Mouse (Mus musculus) MEL (cell line): ENCODE data around the gene Klf4. TPM values are rescaled to one million over a fixed set of nuclear protein-coding genes. Genes with fewer than 3 reads are reported as not detected.

ENCODE experiments used
- DNase-seq: peaks from one replicate; pipeline ENCODE4 v3.0.0; 2011; ENCODE audit warnings: low read depth, low spot score
- H3K27ac ChIP-seq: 2 replicates; pipeline ENCODE4 v1.5.1; 2012; ENCODE audit warnings: low read depth, mild to moderate bottlenecking, control low read depth, low read length, moderate library complexity; ENCODE audit not compliant: control insufficient read depth
- H3K27me3 ChIP-seq, 2 experiments: fragments of 150-350 bp in 1 of 2; sonication (generic) in 1 of 2; 2 replicates each; pipeline ENCODE4 v1.6.1; 2012; ENCODE audit warnings: low read length in 2 of 2, mild to moderate bottlenecking in 2 of 2, improper control_type of control experiment in 1 of 2, moderate library complexity in 1 of 2; ENCODE audit not compliant: insufficient read depth in 2 of 2, control insufficient read depth in 1 of 2
- H3K36me3 ChIP-seq, 2 experiments: 2 replicates each; pipeline ENCODE4 v1.6.1; 2012 to 2014; ENCODE audit warnings: low read length in 2 of 2, improper control_type of control experiment in 1 of 2, inconsistent platforms in 1 of 2, mild to moderate bottlenecking in 1 of 2; ENCODE audit not compliant: insufficient read depth in 2 of 2, control insufficient read depth in 1 of 2
- H3K4me1 ChIP-seq, 2 experiments: fragments of 150-350 bp in 1 of 2; sonication (generic) in 1 of 2; 2 replicates each; pipeline ENCODE4 v1.6.1; 2012; ENCODE audit warnings: low read length in 2 of 2, improper control_type of control experiment in 1 of 2, mild to moderate bottlenecking in 1 of 2; ENCODE audit not compliant: insufficient read depth in 2 of 2, control insufficient read depth in 1 of 2
- H3K4me3 ChIP-seq, 2 experiments: fragments of 150-350 bp in 1 of 2; sonication (generic) in 1 of 2; 2 replicates each; pipeline ENCODE4 v1.5.1; 2012; ENCODE audit warnings: low read depth in 2 of 2, low read length in 2 of 2, mild to moderate bottlenecking in 2 of 2, moderate library complexity in 2 of 2, control low read depth in 1 of 2, improper control_type of control experiment in 1 of 2; ENCODE audit not compliant: control insufficient read depth in 1 of 2, insufficient read depth in 1 of 2
- H3K79me2 ChIP-seq: 2 replicates; pipeline ENCODE4 v1.6.1; 2012; ENCODE audit warnings: mild to moderate bottlenecking, low read length, moderate library complexity; ENCODE audit not compliant: control insufficient read depth, poor library complexity, insufficient read depth
- H3K9ac ChIP-seq: 2 replicates; pipeline ENCODE4 v1.6.1; 2012; ENCODE audit warnings: low read depth, mild to moderate bottlenecking, control low read depth, low read length, moderate library complexity; ENCODE audit not compliant: control insufficient read depth, poor library complexity, severe bottlenecking
- H3K9me3 ChIP-seq: fragments of 150-350 bp; sonication (generic); replicated peaks from 2 replicates; pipeline ENCODE4 v1.6.1; 2012; ENCODE audit warnings: mild to moderate bottlenecking, low read length, improper control_type of control experiment, moderate library complexity; ENCODE audit not compliant: insufficient read depth
- E2F4 ChIP-seq: IDR thresholded peaks from 2 replicates; pipeline ENCODE4 v1.6.1; 2011; ENCODE audit warnings: low read depth, low read length, improper control_type of control experiment, borderline replicate concordance
- ELF1 ChIP-seq: IDR thresholded peaks from 2 replicates; pipeline ENCODE4 v1.6.1; 2014; ENCODE audit warnings: low read depth, mild to moderate bottlenecking, inconsistent platforms, low read length, improper control_type of control experiment, moderate library complexity
- EP300 ChIP-seq, 2 experiments: IDR thresholded peaks; 2 replicates each; pipeline ENCODE4 v1.6.1; 2011; ENCODE audit warnings: improper control_type of control experiment in 2 of 2, low read length in 2 of 2, low read depth in 1 of 2, mild to moderate bottlenecking in 1 of 2
- ETS1 ChIP-seq: IDR thresholded peaks from 2 replicates; pipeline ENCODE4 v1.6.1; 2012; ENCODE audit warnings: low read depth, mild to moderate bottlenecking, inconsistent platforms, low read length, improper control_type of control experiment, moderate library complexity
- GABPA ChIP-seq: IDR thresholded peaks from 2 replicates; pipeline ENCODE4 v1.6.1; 2012; ENCODE audit warnings: low read depth, mild to moderate bottlenecking, inconsistent platforms, low read length, improper control_type of control experiment, moderate library complexity
- MAFK ChIP-seq: IDR thresholded peaks from 2 replicates; pipeline ENCODE4 v1.6.1; 2011; ENCODE audit warnings: low read depth, mild to moderate bottlenecking, low read length, improper control_type of control experiment, borderline replicate concordance
- MAX ChIP-seq: IDR thresholded peaks from 2 replicates; pipeline ENCODE4 v1.6.1; 2011; ENCODE audit warnings: low read length, improper control_type of control experiment
- MAZ ChIP-seq: IDR thresholded peaks from 2 replicates; pipeline ENCODE4 v1.6.1; 2012; ENCODE audit warnings: low read depth, mild to moderate bottlenecking, inconsistent platforms, low read length, improper control_type of control experiment
- MEF2A ChIP-seq: IDR thresholded peaks from 2 replicates; pipeline ENCODE4 v1.6.1; 2014; ENCODE audit warnings: low read depth, mild to moderate bottlenecking, inconsistent platforms, low read length, improper control_type of control experiment; ENCODE audit not compliant: poor library complexity, insufficient replicate concordance, severe bottlenecking; ENCODE audit errors: extremely low read depth
- MYB ChIP-seq: IDR thresholded peaks from 2 replicates; pipeline ENCODE4 v1.6.1; 2011; ENCODE audit warnings: mild to moderate bottlenecking, low read depth, low read length, improper control_type of control experiment
- NELFE ChIP-seq: IDR thresholded peaks from 2 replicates; pipeline ENCODE4 v1.6.1; 2011; ENCODE audit warnings: low read depth, low read length, improper control_type of control experiment
- NRF1 ChIP-seq: IDR thresholded peaks from 2 replicates; pipeline ENCODE4 v1.6.1; 2014; ENCODE audit warnings: low read depth, mild to moderate bottlenecking, inconsistent platforms, low read length, improper control_type of control experiment, moderate library complexity; ENCODE audit not compliant: poor library complexity, insufficient read depth, severe bottlenecking
- POLR2A ChIP-seq, 2 experiments: IDR thresholded peaks; 2 replicates each; pipeline ENCODE4 v1.6.1; 2011 to 2012; ENCODE audit warnings: low read length in 2 of 2, mild to moderate bottlenecking in 2 of 2, control low read depth in 1 of 2, improper control_type of control experiment in 1 of 2, low read depth in 1 of 2, moderate library complexity in 1 of 2; ENCODE audit not compliant: control insufficient read depth in 1 of 2, insufficient read depth in 1 of 2, poor library complexity in 1 of 2
- POLR2AphosphoS2 ChIP-seq: IDR thresholded peaks from 2 replicates; pipeline ENCODE4 v1.6.1; 2011; ENCODE audit warnings: low read length, improper control_type of control experiment
- RAD21 ChIP-seq: IDR thresholded peaks from 2 replicates; pipeline ENCODE4 v1.6.1; 2011; ENCODE audit warnings: mild to moderate bottlenecking, low read depth, low read length, improper control_type of control experiment
- TAL1 ChIP-seq: IDR thresholded peaks from 2 replicates; pipeline ENCODE4 v1.6.1; 2012; ENCODE audit warnings: mild to moderate bottlenecking, inconsistent platforms, low read length, moderate library complexity, mixed read lengths
- TBP ChIP-seq: IDR thresholded peaks from 2 replicates; pipeline ENCODE4 v1.8.0; 2011; ENCODE audit warnings: low read depth, low read length, improper control_type of control experiment
- TCF12 ChIP-seq: IDR thresholded peaks from 2 replicates; pipeline ENCODE4 v1.6.1; 2014; ENCODE audit warnings: low read depth, mild to moderate bottlenecking, inconsistent platforms, low read length, improper control_type of control experiment, moderate library complexity
- USF1 ChIP-seq: IDR thresholded peaks from 2 replicates; pipeline ENCODE4 v1.6.1; 2014; ENCODE audit warnings: low read depth, mild to moderate bottlenecking, inconsistent platforms, low read length, improper control_type of control experiment, moderate library complexity
- USF2 ChIP-seq, 2 experiments: IDR thresholded peaks; 2 replicates each; pipeline ENCODE4 v1.6.1; 2011 to 2012; ENCODE audit warnings: improper control_type of control experiment in 2 of 2, low read length in 2 of 2, borderline replicate concordance in 1 of 2, inconsistent platforms in 1 of 2, low read depth in 1 of 2, mild to moderate bottlenecking in 1 of 2; ENCODE audit not compliant: insufficient read depth in 1 of 2
- ZNF384 ChIP-seq: IDR thresholded peaks from 2 replicates; pipeline ENCODE4 v1.6.1; 2012; ENCODE audit warnings: low read depth, mild to moderate bottlenecking, inconsistent platforms, low read length, improper control_type of control experiment
- polyA plus RNA-seq, 2 experiments: library from polyadenylated mRNA; stranded (reverse) in 1 of 2; unstranded in 1 of 2; fragments of >175 nt in 1 of 2; fragments of >200 nt in 1 of 2; gene quantifications; 2 replicates each; pipeline versions ENCODE4 v1.2.1 to v1.2.4; 2012; ENCODE audit warnings: low replicate concordance in 2 of 2, low read depth in 1 of 2; ENCODE audit not compliant: insufficient read length in 2 of 2, insufficient read depth in 1 of 2, missing spikeins in 1 of 2
- total RNA-seq: library from RNA; depleted of rRNA; stranded (reverse); fragments of 300-350 nt; gene quantifications from 2 replicates; pipeline ENCODE4 v1.2.3, GENCODE M21; 2012

Klf4 gene
- total and polyA plus RNA-seq, 3 experiments = not detected

DNA sequence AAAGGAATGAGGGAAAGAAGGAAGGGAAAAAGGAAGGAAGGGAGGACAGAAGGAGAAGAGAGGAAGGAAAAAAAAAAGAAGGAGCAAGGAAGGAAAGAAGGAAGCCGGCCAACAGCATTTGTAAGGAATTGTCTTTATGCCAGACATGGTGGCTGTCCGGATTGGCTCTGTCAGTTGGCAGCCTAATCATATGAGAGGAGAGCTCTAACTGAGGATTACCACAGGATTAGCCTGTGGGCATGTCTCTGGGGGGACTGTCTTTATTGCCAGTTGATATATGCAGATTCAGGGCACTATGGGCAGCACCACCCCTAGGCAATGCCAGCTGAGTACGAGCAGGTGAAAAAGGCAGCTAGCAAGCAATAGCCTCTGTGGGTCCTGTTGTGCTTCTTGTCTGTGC lies 29.8 kb upstream of the Klf4 start:
- Histone ChIP-seq H3K9ac (no peak overlapping the region), H3K4me1 (no peaks in the 10 kb centered on the region), H3K27me3 (no peaks in the 10 kb centered on the region)

DNA sequence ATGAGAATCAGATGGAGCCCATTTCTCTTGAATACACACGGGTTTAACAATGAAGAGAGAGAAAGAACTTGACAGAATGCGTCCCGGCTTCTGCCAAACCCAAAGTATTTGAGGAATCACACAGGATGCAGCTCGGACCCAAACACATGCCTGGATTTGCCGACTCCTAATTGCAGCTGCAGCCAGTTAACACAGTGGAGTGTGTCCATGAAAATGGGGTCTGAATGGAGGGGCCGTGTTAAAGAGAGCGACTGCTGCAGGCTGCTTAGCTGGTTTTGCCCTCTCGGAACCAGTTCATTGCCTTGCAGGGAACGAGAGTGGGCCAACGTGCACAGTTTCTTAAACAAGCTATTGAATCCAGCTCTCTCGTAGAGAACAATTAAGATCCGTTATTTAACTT lies 14.6 kb upstream of the Klf4 start:
- H3K4me3 ChIP-seq = no peak overlapping the region
- H3K4me1 ChIP-seq = no peaks in the 10 kb centered on the region
- DNase-seq = no peak
- TF ChIP-seq TAL1 (no peak), RAD21 (no peak), EP300 (IDR thresholded peaks at IDR 0.05; ENCODE audit: low read depth in 1 of 2, low read length in 2 of 2) (no peak), POLR2AphosphoS2 (no peak), NRF1 (no peak), TCF12 (no peak), E2F4 (no peak), MAZ (no peak), ETS1 (no peak), GABPA (no peak), TBP (no peak), MAX (no peak)
- TF ChIP-seq, all 39 proteins: peak for 0
- H3K27ac ChIP-seq = no peak overlapping the region
- no peaks in the 10 kb centered on the region for H3K27me3 ChIP-seq
- no peaks in the 10 kb centered on the region for H3K79me2 ChIP-seq
- no peaks in the 10 kb centered on the region for H3K36me3 ChIP-seq
- no peak overlapping the region for H3K9ac ChIP-seq
- no peaks in the 10 kb centered on the region for H3K9me3 ChIP-seq

More for the DNA sequence above, 29.8 kb upstream of the Klf4 start:
- Histone ChIP-seq H3K4me3 (no peak overlapping the region), H3K79me2 (no peaks in the 10 kb centered on the region), H3K27ac (no peak overlapping the region), H3K36me3 (no peaks in the 10 kb centered on the region), H3K9me3 (no peaks in the 10 kb centered on the region)
- no peak for DNase-seq
- TF ChIP-seq POLR2A (IDR thresholded peaks at IDR 0.05; ENCODE audit: control insufficient read depth in 1 of 2, insufficient read depth in 1 of 2, low read depth in 1 of 2, low read length in 2 of 2, poor library complexity in 1 of 2) (no peak), USF2 (IDR thresholded peaks at IDR 0.05; ENCODE audit: borderline replicate concordance in 1 of 2, insufficient read depth in 1 of 2, low read depth in 1 of 2, low read length in 2 of 2) (no peak), NELFE (no peak), MEF2A (no peak)

DNA sequence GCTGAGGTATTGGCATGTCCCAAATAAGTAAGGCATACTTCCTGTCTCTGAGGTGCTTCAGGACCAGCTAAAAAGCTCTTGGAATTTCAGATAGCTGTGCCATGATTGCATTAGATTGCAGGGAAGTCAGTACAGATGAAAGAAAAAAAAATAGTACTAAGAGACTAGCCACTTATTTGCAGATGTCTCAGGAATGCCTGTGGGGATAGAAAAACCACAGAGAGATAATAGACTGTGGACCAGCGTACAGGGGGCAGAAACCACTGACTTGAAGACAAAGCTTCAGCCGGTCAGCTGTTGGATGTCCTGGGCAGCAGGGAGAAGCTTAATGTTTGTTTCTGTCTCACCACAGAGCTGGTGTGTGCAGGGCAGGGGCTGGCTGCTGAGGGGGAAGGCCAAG lies 10.5 kb upstream of the Klf4 start:
- H3K9ac ChIP-seq = no peak overlapping the region
- TF ChIP-seq MAFK (no peak), ETS1 (no peak), TBP (no peak), RAD21 (no peak), ELF1 (no peak), MYB (no peak), ZNF384 (no peak), USF1 (no peak), MAZ (no peak), MEF2A (no peak), USF2 (IDR thresholded peaks at IDR 0.05; ENCODE audit: borderline replicate concordance in 1 of 2, insufficient read depth in 1 of 2, low read depth in 1 of 2, low read length in 2 of 2) (no peak), MAX (no peak)
- no peak for DNase-seq
- no peaks in the 10 kb centered on the region for H3K79me2 ChIP-seq
- H3K4me1 ChIP-seq = no peaks in the 10 kb centered on the region
- H3K4me3 ChIP-seq = no peak overlapping the region
- H3K36me3 ChIP-seq = no peaks in the 10 kb centered on the region
- no peak overlapping the region for H3K27ac ChIP-seq
- no peaks in the 10 kb centered on the region for H3K9me3 ChIP-seq
- H3K27me3 ChIP-seq = no peaks in the 10 kb centered on the region
